Mouse (Mus musculus) myocyte (in vitro differentiated cells): ENCODE data around the gene 6030408B16Rik.

Experiments
- E2F4 ChIP-seq: IDR thresholded peaks from one replicate; pipeline ENCODE4 v1.6.1; 2011; ENCODE audit warnings: mild to moderate bottlenecking, control low read depth, moderate library complexity; ENCODE audit not compliant: insufficient read depth
- MAX ChIP-seq: IDR thresholded peaks from one replicate; pipeline ENCODE4 v1.6.1; 2011; ENCODE audit warnings: low read depth, mild to moderate bottlenecking, control low read depth
- POLR2A ChIP-seq: IDR thresholded peaks from one replicate; pipeline ENCODE4 v1.6.1; 2011; ENCODE audit warnings: low read depth, mild to moderate bottlenecking, control low read depth, moderate library complexity; ENCODE audit not compliant: insufficient read length

GRCm38 (mm10) chr15:101253563-101253885 is 39.5 kb upstream of the 6030408B16Rik start:
- TF ChIP-seq POLR2A: no peak
- TF ChIP-seq E2F4: no peak
- no peak for TF ChIP-seq MAX
